Mouse (Mus musculus): ENCODE data around the gene Msantd2. TPM values are rescaled to one million over a fixed set of nuclear protein-coding genes. Genes with fewer than 3 reads are reported as not detected.

Gene Msantd2
- polyA plus RNA-seq, 1 experiment from 2014 or later, result 32.3 TPM

DNA sequence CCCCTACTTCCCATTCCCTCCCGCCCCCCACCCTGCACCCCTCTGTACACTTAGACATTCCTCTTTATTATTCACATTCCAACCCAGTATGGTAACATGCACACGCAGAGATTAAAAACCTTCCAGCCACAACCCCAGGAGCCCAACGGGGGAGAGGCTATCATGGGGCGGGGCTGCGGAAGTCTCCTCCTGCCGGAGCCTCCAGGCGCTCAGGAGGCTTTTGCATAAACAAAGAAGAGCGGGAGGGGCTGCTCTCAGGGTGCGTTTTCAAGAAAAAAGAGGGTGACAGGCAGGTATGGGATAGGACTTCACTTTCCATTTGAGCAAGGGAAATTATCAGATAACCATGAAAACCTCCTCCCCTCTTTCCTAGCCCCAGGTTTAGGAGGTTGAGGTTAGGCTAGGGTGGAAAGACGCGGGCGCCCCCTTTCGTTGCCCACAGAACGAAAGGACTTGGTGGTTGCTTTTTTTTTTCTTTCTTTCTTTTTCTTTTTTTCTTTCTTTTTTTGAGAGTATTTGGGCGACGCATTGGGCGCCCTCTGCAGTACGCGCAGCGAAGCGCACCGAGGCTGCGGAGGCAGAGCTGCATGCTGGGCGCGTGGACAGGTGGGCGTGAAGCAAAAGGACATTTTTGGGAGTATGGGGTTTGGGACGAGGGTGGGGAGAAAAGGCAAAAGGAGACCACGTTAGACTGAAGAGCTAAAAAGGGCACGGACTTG lies 55.5 kb downstream of the Msantd2 start:
- under 1% methylated on average over 29 of the region's 29 CpGs for WGBS
- peak overlapping the region; percentile 34; the same call in 1 of the 2 replicates for H3K9ac ChIP-seq

DNA sequence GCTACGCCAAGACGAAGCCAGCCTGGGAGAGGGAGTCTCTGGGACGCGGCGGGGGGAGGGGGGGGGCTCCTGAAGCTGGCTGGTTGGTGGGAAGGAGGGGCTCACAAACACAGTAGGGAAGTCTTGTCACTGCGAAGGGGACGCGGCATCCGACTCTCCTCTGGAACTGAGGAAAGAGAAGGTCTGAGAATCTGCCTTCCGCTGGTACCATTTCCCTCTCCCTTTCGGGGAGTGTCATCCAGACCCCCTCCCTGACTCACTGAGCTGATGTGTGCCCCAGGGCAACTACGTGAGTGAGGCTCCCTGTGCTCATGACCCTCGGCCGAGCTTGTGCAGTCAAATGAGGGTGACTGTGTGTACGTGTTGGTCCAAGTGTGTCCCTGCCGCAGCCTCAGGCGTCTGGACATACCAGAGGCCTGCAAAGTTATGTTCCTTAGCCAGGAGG lies 56.1 kb downstream of the Msantd2 start:
- H3K9ac ChIP-seq, result no peak overlapping the region
- H3K27me3 ChIP-seq, result peaks cover 45% of the 10 kb centered on the region
- peaks cover 14% of the 10 kb centered on the region for H3K4me1 ChIP-seq
- H3K9me3 ChIP-seq (replicated peaks), result no peaks in the 10 kb centered on the region
- ATAC-seq, result peak; percentile 66
- H3K4me3 ChIP-seq, result peak overlapping the region; percentile 33
- H3K36me3 ChIP-seq (ENCODE audit: poor library complexity, severe bottlenecking), result no peaks in the 10 kb centered on the region
- peak overlapping the region; percentile 61 for H3K4me2 ChIP-seq
- 6% methylated on average over 17 of the region's 17 CpGs for whole genome bisulfite sequencing
- no peak overlapping the region for H3K27ac ChIP-seq

More for the DNA sequence above, 55.5 kb downstream of the Msantd2 start:
- peak overlapping the region; percentile 33 for H3K4me3 ChIP-seq
- H3K36me3 ChIP-seq (ENCODE audit: poor library complexity, severe bottlenecking), result no peaks in the 10 kb centered on the region
- peak; percentile 74 for ATAC-seq
- peaks cover 14% of the 10 kb centered on the region for H3K4me1 ChIP-seq
- H3K4me2 ChIP-seq, result peak overlapping the region; percentile 61
- peaks cover 39% of the 10 kb centered on the region for H3K27me3 ChIP-seq
- no peak overlapping the region for H3K27ac ChIP-seq
- no peaks in the 10 kb centered on the region for H3K9me3 ChIP-seq (replicated peaks)

DNA sequence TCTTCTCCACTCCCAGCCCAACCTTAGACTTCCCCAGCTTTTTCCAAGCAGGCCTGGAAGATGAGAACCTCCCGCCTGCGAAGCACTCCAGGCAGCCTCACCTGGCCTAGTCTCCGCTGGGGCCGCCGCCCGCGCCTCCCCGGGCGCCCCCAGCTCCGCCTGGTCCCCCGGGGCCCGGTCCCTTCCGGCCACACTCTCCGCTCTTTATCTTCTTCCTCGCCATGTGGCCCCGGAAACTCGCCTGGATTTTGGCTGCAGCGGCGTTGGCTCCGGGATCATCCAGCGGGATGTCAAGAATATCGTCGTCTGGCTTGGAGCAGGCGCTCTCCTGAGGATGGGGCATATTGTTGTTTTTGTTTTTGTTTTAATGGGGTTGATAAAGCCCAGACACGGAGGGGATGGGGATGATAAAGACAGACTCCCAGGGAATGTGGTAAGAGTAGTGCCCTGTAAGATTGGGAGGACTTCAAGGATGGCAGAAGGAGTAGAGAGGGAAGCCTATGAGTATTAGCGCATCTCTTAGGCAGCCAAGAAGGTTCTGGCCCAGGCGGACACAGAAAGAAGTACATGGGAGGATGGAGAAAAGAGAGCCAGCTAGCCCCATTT lies 56.8 kb downstream of the Msantd2 start:
- 15% methylated on average over 27 of the region's 27 CpGs for WGBS
- Histone ChIP-seq H3K4me1 (peaks cover 14% of the 10 kb centered on the region), H3K27me3 (peaks cover 52% of the 10 kb centered on the region)

DNA sequence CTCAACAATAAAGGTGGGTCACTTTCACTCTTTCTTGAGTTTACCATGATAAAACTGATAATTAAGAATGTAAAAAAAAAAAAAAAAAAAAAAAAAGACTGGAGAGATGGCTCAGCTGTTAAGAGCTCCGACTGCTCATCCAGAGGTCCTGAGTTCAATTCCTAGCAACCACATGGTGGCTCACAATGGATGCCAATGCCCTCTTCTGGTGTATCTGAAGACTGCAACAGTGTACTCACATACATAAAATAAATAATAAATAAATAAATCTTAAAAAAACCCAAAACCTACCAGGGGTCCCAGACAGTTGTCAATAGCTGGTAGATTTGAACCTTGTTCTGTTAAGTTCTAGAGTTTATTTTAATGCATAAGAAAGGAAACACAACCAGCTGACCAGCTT lies 57.8 kb downstream of the Msantd2 start:
- no peak for ATAC-seq
- Histone ChIP-seq H3K9ac (no peak overlapping the region), H3K4me1 (peaks cover 17% of the 10 kb centered on the region), H3K4me3 (no peak overlapping the region), H3K9me3 (replicated peaks) (no peaks in the 10 kb centered on the region), H3K27ac (no peak overlapping the region), H3K36me3 (ENCODE audit: poor library complexity, severe bottlenecking) (no peaks in the 10 kb centered on the region), H3K27me3 (peaks cover 62% of the 10 kb centered on the region), H3K4me2 (no peak overlapping the region)
- 76% methylated on average over 1 of the region's 1 CpGs for WGBS

More for the DNA sequence above, 56.8 kb downstream of the Msantd2 start:
- H3K4me3 ChIP-seq, result no peak overlapping the region
- peak overlapping the region; percentile 8; the same call in 1 of the 2 replicates for H3K4me2 ChIP-seq
- H3K9ac ChIP-seq, result no peak overlapping the region
- H3K36me3 ChIP-seq (ENCODE audit: poor library complexity, severe bottlenecking), result no peaks in the 10 kb centered on the region
- no peak overlapping the region for H3K27ac ChIP-seq
- no peak for ATAC-seq
- H3K9me3 ChIP-seq (replicated peaks), result no peaks in the 10 kb centered on the region

DNA sequence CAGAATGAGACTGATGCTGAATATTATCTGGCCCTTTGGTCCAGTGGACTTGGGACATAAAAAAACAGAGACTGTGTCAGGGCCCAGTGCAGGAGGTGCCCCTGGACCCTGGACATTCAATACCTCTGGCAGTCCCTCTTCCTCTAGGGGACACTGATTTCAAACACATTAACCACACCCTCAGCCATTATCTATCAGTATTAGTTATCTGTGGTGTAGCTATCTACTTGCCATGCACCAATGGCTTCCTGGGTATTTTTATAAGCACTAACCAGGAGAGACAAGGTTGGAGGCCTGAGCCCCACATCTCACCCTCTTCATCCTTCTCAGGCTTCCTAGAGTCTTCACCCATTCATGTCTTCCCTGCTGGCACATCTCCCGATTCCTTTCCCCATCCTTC lies 61.3 kb downstream of the Msantd2 start:
- ATAC-seq, result no peak
- Histone ChIP-seq H3K9ac (no peak overlapping the region), H3K4me2 (no peak overlapping the region), H3K9me3 (replicated peaks) (no peaks in the 10 kb centered on the region), H3K4me3 (no peak overlapping the region), H3K4me1 (peaks cover 20% of the 10 kb centered on the region), H3K36me3 (ENCODE audit: poor library complexity, severe bottlenecking) (no peaks in the 10 kb centered on the region), H3K27ac (no peak overlapping the region), H3K27me3 (peaks cover 74% of the 10 kb centered on the region)
- 58% methylated on average over 1 of the region's 1 CpGs for WGBS

DNA sequence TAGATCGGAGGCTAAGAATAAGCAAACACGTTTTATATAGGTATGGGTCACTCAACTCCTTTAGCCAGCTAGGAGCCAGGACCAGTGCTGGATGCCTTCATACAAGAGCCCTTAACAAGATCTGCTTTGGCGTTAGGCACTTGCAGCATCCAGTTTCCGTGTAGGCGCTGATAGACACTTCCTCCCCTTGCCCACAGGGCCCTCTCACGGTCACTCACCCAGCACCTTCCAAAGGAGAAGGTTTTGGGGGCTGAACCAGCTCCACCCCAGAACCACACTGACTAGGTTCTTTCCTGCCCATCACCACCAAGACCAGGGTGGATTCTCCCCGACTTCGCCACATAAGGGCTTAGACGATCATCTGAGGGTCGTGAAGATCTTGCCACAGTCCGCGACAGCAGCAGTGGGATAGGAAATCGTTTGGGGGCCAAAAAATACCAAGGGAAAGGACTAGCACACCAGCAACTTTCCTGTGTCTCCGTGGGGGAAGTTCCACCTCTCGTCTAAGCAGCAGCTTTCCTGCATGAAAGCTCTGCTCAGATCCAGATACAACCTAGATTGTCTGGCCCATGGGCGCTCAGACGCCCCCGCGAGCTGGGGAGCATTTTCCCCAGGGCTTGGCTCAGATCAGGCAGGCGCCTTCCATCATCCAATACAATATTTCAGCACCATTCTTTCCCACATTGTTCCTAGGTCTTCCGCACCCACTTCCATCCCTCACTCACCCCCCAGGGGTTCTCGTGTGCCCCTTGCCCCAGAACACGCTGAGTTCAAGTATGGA lies 62.8 kb downstream of the Msantd2 start:
- H3K36me3 ChIP-seq (ENCODE audit: poor library complexity, severe bottlenecking), result no peaks in the 10 kb centered on the region
- H3K27ac ChIP-seq, result no peak overlapping the region
- no peak for ATAC-seq
- H3K4me3 ChIP-seq, result peak overlapping the region; percentile 47
- H3K9ac ChIP-seq, result peak overlapping the region; percentile 50
- H3K4me2 ChIP-seq, result peak overlapping the region; percentile 95
- WGBS, result 3% methylated on average over 23 of the region's 23 CpGs
- no peaks in the 10 kb centered on the region for H3K9me3 ChIP-seq (replicated peaks)
- peaks cover 68% of the 10 kb centered on the region for H3K27me3 ChIP-seq
- peaks cover 17% of the 10 kb centered on the region for H3K4me1 ChIP-seq

DNA sequence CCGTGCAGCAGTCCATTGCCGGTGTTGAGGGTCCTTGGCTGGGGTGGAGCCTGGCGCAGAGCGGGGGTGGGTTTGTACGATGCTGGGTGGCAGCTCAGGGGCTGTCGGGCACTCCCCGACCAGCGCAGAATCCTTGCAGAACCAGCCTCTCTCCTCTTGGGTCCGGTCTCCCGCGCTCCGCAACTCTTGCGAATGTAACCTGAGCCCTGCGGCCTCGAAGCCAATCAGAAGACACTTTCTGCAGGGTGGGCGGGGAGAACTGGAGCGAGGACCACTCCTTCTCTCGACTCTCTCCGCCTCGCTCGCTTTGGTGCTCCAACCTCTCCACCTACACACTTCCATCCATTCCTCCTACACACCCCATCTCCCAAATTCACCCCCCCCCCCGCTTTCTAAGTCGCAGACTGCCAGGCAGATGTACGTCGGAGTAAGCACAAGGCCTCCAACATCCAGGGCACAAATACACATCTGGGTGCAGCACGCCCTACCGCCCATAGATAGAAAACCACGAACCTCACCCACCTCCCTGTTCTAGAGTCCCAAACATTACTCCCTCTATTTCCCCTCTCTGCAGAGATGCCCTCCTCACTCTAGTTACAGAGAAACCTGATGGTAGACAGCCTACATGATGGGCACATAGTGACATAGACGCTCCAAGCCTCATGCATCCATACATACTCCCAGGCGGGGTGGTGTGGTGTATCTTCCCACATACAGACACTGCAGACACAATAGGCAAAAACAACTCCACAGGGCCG lies 63.6 kb downstream of the Msantd2 start, which contains the start of gene Nrgn:
Gene Nrgn, minus strand, starts transcription at position 369 of the 758 bp plus-strand sequence.
- peak within 1 kb of the TSS; percentile 50 for H3K9ac ChIP-seq
- peak within 1 kb of the TSS; percentile 47 for H3K4me3 ChIP-seq
- peak; percentile 95 for ATAC-seq
- H3K4me1 ChIP-seq, result peaks cover 17% of the 10 kb centered on the region
- 4% methylated on average over 28 of the region's 31 CpGs for whole genome bisulfite sequencing
- no peaks in the 10 kb centered on the region for H3K9me3 ChIP-seq (replicated peaks)
- H3K36me3 ChIP-seq (ENCODE audit: poor library complexity, severe bottlenecking), result no peaks in the 10 kb centered on the region
- H3K27me3 ChIP-seq, result peaks cover 64% of the 10 kb centered on the region
- no peak within 1 kb of the TSS for H3K27ac ChIP-seq
- peak within 1 kb of the TSS; percentile 95 for H3K4me2 ChIP-seq

DNA sequence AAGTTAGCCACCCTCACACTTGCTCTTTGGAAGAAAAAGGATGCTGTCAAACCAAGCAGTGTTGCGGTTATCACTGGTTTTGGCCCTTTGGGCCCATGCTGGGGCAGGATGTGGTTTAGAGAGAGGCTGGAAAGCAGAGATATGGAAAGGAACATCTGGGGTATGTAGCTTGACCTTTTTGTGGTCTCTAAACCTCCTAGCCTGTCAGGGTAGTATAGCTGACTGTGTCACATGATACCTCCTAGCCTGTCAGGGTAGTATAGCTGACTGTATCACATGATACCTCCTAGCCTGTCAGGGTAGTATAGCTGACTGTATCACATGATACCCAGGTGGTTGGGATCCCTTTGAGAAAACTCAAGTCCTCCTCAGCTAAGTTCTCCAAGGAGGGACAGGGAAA lies 65.2 kb downstream of the Msantd2 start:
- no peaks in the 10 kb centered on the region for H3K9me3 ChIP-seq (replicated peaks)
- WGBS, result 96% methylated on average over 1 of the region's 1 CpGs
- H3K27me3 ChIP-seq, result peaks cover 57% of the 10 kb centered on the region
- peaks cover 17% of the 10 kb centered on the region for H3K4me1 ChIP-seq
- no peak overlapping the region for H3K9ac ChIP-seq
- H3K27ac ChIP-seq, result no peak overlapping the region
- no peaks in the 10 kb centered on the region for H3K36me3 ChIP-seq (ENCODE audit: poor library complexity, severe bottlenecking)
- no peak overlapping the region for H3K4me2 ChIP-seq
- no peak for ATAC-seq
- H3K4me3 ChIP-seq, result no peak overlapping the region

DNA sequence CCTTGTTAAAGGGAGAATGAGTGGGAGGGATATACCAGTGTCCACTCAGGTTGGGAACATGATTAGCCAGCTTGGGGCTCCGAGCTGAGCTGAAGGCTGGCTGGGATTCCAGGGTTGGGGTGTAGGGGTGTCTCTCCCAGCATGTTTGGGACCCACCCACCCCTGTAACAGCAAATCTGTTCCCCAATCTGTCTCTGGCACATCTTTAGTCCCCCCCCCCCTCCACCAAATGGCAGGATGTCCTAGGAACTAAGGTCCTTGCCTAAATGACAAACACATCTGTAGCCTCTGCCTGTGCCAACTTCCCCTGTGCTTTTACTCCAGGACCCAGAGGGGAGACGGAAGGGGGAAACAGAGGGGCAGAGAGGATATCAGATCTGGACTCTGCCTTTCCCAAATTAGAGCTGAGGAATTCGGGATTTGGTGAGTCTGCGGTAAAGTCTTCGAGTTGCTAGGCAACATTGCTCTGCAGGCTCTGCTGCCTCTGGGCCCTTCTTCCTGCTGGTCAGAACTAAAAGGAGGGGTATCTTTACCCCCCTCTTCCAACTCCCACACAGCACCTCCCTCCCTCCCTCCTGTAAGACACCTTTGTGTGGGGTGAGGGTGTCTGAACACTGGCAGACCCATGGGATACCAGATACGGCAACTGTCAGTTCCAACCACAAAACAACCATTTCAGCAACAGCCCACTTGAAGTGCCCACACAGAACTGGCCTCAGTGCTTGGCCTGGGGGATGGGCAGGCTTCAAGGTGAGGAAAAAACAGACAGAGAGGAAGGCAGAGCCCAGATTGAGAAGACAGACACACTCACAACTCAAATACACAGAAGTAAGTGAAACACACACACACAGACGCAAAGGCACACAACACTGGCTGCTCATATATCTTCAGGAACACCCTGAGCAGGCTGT lies 66.0 kb downstream of the Msantd2 start, which contains the start of gene Siae:
Gene Siae, plus strand, starts transcription at position 861 of the 911 bp plus-strand sequence.
- H3K4me3 ChIP-seq, result no peak within 1 kb of the TSS
- no peak within 1 kb of the TSS for H3K27ac ChIP-seq
- no peaks in the 10 kb centered on the region for H3K9me3 ChIP-seq (replicated peaks)
- H3K36me3 ChIP-seq (ENCODE audit: poor library complexity, severe bottlenecking), result no peaks in the 10 kb centered on the region
- H3K4me2 ChIP-seq, result no peak within 1 kb of the TSS
- no peak; the same call in 1 of the 2 replicates for ATAC-seq
- WGBS, result 27% methylated on average over 7 of the region's 7 CpGs
- H3K27me3 ChIP-seq, result peaks cover 49% of the 10 kb centered on the region
- H3K9ac ChIP-seq, result no peak within 1 kb of the TSS
- peaks cover 17% of the 10 kb centered on the region for H3K4me1 ChIP-seq

DNA sequence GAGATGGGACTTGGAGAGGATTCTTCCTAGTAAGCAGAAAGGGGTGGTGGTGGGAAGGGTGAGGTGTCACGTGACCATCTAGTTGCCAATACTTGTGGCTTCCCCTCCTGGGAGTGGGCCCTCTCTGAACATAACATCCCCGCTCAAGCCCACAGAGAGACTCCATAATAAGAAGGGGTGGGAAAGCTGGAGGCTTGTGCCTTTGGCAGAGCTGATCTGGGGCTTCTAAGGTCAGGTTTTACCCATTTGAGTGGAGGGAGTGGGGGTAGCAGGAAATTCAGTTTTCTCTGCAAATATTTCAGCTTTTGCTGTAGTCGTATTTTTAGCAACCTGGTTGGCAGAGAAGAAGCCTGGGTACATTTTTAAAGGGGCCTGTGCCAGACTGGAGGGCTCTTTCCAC lies 67.2 kb downstream of the Msantd2 start:
- 80% methylated on average over 3 of the region's 3 CpGs for whole genome bisulfite sequencing
- ATAC-seq, result no peak

DNA sequence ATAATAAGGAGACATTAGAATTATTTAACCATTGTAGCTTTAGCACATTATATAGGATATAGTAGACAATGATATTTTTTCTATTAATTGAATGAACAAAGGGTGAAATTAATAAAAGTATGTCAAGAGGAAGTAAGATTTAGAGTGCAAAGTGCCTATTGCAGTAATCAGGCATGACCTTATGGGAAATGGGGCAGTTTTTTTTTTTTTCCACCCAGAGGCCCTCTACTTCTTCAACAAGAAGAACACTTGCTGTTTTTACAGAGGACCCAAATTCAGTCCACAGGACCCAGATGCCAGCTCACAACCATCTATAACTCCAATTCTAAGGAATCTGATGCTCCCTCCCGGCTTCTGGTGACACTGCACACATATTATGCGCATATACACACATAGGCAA lies 71.5 kb downstream of the Msantd2 start:
- WGBS, result 91% methylated on average over 2 of the region's 2 CpGs
- no peaks in the 10 kb centered on the region for H3K4me1 ChIP-seq
- H3K9me3 ChIP-seq (replicated peaks), result no peaks in the 10 kb centered on the region
- no peak overlapping the region for H3K9ac ChIP-seq
- no peaks in the 10 kb centered on the region for H3K36me3 ChIP-seq (ENCODE audit: poor library complexity, severe bottlenecking)
- no peak for ATAC-seq
- H3K27me3 ChIP-seq, result peaks cover 5% of the 10 kb centered on the region; the same call in 1 of the 2 replicates
- no peak overlapping the region for H3K4me2 ChIP-seq
- H3K27ac ChIP-seq, result no peak overlapping the region
- H3K4me3 ChIP-seq, result no peak overlapping the region

More for the DNA sequence above, 67.2 kb downstream of the Msantd2 start:
- H3K27me3 ChIP-seq, result peaks cover 36% of the 10 kb centered on the region
- no peak overlapping the region for H3K9ac ChIP-seq
- peaks cover 17% of the 10 kb centered on the region for H3K4me1 ChIP-seq
- no peak overlapping the region for H3K27ac ChIP-seq
- H3K4me3 ChIP-seq, result no peak overlapping the region
- H3K4me2 ChIP-seq, result no peak overlapping the region
- no peaks in the 10 kb centered on the region for H3K36me3 ChIP-seq (ENCODE audit: poor library complexity, severe bottlenecking)
- H3K9me3 ChIP-seq (replicated peaks), result no peaks in the 10 kb centered on the region

All from forebrain, embryonic 13.5 days (tissue).